Mouse (Mus musculus) gastrocnemius, postnatal 4 days (tissue): ENCODE measurements around the gene Cldn10. TPM values are rescaled to one million over a fixed set of nuclear protein-coding genes. Genes with fewer than 3 reads are reported as not detected.
"Not testable (repeated sequence)": the region's sequence is repeated elsewhere in the genome, so short reads cannot be mapped to it uniquely, and the experiment has no call there.

Experiments
- DNase-seq, 2 experiments: peaks; one replicate each; pipeline ENCODE4 v3.0.0; 2021 to 2022; ENCODE audit warnings: low spot score in 2 of 2, mixed read lengths in 2 of 2
- total RNA-seq, 2 experiments: library from RNA; stranded (reverse); gene quantifications; 2 replicates each; pipeline ENCODE4 v1.2.3; 2021

Cldn10 gene
- total RNA-seq, 2 experiments from 2014 or later = 0.25 TPM; not detected in 1

DNA sequence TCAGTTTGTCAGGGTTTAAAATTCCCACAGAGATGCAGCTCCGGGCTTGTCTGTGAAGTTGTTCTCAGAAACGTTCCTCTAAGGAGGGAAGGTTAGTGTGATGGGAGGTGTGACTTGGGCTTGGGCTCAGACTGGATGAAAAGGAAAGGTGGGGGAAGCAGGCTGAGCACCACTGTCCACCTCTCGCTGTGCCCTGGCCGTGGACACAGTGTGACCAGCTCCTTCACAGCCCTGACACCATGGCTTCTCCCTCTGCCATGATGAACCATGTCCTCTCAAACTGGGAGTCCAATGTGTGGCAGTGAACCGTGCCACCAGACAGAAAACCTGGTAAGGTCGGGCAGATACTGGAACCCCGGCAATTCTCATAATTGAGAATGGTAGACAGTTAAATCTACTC is 6.1 kb upstream of the Cldn10 start:
- DNase-seq = no peak

DNA sequence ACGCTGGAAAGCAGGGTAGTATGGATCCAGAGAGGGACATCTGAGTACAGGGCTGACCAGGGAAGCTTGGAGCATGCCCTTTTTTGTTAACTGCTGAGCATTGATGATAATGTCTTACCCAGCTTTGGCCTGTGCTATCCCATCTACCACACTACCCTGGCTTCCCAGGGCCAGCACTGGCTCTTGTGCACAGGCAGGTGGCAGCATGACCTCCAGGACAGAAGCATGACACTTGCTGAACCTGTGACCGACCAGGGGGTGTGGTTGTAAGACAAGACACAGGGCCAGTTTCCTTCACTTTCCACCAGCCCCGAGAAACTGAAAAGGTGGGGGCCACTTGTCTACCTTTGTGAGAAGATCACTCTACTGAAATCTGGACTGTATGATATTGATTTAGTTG is 5.5 kb upstream of the Cldn10 start:
- no peak for DNase-seq

DNA sequence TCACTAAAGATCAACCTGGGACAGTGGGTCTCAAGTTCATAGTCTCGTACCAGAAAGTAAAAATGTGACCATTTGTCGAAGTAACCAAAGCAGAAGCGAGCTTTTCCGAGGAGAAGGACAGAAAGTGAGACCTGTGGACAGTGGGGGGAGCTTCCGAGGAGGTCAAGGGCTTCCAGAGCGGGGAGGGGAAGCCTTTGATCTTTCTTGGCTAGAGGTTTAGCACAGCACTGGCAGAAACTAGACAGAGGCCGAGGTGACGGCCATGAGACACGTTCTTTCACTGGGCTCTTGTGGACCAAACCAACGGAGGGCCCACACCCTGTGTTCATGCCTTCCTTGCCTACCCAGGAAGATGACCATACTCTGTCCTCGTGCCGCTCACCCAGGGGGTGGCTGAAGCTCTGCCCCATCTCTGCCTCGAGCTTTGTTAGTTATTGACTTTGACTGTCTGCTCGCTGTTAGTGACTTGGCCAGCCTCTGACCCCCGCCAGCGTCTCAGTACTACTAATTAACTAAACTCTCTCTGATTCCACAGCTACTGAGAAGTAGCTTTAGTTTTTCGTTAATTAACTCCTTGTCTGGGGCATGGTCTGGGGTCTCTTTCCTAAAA is 4.3 kb upstream of the Cldn10 start:
- no peak for DNase-seq

DNA sequence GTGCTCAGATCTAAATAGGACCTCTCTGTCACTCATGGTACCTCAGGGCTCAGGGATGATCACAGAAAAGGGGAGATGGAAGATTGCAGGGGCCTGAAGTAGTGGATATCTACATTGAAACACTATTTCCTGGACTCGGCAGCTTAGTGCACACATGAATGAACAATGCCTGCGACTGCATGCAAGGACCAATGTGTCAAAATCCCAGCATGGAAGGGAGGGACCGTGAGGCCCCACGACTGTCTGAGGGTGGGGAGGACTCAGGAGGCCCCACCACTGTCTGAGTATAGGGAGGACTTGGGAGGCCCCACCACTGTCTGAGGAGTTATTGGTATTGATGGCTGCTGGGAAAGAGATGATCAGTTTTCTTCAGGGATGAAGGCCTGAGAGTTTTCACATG is 2.5 kb downstream of the Cldn10 start:
- no peak for DNase-seq

DNA sequence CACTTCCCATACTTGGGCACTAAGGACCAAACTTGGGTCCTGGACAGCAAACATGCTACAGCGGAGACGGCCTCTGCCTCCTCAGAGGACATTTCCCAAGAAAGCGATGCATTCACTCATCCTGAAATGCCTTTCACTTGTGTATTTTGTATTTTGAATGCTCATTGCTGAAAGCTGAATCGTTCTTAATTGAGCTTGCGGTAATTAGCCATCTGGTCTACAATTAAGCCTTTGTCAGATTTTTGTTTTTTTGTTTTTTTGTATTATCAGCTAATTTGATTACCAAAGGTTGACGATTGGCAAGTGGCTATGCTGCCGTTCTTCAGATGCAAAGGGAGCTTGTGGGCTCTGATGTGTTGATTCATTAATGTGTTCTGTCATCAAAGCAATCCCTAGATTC is 5.2 kb downstream of the Cldn10 start:
- DNase-seq = no peak

DNA sequence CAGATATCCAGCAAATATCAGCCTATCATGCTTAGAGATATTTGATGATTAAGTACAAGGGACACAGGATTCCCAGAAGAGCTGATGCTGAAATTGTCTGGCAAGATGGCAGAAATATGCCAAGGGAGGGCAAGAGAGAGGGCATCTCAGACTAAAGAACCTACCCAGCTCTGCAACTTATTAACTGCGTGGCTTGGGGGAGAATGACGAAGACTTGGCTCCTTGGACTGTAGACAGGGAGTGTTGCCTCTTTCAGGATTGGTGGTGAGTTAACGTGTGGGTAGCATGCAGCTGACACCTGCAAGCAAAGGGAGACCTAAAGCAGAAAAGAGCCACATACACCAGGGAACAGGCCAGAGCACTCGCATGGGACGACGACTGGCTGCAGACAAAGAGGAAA is 5.7 kb downstream of the Cldn10 start:
- no peak for DNase-seq

DNA sequence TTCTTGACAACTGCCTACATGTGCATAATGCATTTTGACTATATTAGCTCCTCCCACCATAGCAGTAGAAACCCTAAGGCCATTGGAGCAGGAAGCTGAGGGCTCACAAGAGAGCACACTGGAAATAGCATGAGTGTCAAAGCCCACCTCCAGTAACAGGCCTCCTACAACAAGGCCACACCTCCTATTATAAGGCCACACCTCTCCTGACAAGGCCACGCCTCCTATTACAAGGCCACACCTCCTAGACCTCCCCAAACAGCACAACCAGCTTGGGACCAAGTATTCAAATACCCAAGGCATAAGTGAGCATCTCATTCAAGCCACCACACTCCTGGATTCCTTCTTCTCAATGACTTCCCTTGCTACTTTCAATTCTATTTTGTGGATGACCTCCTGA is 6.5 kb downstream of the Cldn10 start:
- DNase-seq = no peak

DNA sequence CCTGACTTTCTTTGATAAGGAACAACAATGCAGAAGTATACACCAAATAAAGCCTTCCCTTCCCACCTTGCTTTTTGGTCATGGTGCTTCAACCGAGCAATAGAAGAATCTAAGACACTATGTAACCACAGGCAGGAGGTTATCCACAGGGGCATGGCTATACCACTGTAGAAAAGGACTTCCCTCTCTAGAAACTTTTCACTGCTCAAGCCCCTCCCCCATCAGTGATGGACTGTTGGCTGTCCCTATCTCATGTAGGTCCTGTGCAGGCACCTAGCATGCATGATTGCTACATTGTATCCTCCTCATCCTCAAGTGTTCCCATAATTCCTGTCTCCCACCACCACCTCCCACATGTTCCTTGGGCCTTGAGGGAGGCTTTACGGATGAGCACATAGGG is 7.2 kb downstream of the Cldn10 start:
- no peak for DNase-seq

DNA sequence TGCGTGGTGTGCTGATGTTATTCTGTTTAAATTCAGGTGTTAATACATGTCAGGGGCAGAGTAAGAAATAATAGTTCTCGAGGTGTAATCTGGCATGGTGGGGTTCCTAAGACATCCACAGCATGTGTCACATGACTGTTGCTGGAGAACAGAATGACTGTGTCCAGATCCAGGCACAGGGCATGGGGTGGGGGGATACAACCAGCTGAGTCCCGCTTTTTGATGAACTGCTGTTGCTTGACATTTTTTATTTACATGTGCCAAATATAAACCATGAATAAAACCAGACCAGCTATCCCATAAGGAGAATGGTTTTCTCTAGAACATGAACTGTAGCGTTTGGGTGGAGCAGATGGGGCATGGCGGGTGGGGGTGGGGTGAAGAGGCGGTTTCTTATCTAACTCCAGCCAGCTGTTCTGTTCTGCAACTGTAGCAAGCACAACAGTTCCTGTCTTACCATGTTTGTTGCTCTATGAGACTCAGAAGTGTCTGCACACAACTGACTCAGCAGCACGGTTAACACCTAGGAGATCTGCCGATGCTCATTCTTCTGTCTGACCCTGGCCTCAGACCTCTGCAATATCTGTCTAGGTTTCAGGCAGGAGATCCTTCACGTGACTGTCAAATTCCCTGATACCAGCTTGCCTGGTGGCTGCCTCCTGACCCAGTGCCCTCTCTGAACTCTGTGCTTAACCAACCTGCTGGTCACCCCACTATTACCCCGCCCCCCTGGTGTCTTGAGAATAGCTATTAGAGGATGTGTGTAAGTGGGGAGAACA is 8.4 kb downstream of the Cldn10 start:
- no peak for DNase-seq

DNA sequence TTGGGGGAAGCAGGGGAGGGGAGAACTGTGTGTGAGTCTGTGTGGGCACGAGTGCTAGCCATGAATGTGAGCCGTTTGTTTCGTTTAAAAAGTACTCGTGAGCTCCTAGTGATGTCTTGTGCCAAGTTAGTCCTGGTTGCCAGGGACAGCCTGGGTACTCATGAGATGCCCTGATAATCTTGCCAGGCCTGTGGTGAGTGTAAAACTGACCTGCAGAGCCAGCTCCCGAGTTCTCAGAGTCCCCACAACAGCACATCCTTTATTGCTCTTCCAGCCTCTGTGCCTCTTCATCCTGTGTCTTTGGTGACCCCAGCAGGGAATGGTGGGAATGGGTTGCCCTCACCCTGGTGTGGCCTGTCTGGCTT is 9.0 kb downstream of the Cldn10 start:
- no peak for DNase-seq

DNA sequence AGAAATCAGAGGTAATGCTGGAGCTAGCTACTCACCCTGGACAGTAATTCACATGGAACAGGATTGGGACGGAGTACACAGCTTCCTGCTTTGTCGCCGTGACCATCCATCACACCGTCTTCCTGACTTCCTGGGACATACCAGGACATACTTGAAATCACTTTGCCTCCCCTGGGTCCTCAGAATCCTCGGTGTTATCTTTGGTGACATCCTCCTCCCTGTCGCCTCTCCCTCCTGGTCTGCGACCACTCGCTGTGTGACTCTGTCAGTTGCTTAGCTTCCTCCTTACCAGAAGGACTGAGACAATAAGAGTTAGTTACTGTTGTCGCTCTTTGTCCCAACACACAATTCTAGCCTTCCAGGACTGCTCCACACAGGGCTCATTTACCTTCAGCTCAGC is 9.6 kb downstream of the Cldn10 start:
- no peak for DNase-seq

DNA sequence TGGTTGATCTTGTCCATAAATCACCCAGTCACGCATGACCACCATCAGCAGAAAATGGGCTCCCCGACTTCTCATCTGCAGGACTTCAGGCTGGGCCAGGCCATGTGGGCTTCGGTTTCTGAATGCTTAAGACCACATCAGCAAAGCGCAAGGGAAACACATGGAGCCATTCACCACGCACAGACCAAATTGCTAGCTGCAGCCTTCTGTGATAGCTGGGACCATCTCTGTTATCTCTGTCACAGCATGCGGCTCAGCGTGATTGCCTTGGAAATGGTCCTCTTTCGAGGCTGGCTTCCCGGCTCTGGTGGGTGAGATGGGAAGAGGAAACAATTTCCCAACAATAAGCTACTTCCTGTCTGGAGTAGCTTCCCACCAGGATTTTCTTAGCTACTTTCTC is 12.2 kb downstream of the Cldn10 start:
- DNase-seq = no peak

DNA sequence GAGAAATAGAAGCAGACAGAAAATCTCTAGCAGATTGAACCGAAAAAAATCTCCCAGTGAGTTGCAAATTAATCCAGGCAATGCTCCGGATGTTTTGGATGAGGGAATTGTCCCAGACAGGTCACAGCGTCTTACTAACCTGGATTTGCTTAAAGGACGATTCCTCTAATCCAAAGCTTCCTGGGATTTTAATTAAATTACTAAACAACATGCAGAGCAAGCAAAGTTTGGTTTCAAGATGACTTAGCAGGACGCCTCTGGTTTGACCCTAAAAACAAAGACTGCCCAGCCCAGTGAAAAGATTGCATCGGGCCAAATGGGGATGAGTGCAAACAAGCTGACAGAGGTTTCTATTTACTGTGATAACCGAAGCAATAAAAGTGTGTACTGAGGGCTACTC is 16.2 kb downstream of the Cldn10 start:
- no peak for DNase-seq

DNA sequence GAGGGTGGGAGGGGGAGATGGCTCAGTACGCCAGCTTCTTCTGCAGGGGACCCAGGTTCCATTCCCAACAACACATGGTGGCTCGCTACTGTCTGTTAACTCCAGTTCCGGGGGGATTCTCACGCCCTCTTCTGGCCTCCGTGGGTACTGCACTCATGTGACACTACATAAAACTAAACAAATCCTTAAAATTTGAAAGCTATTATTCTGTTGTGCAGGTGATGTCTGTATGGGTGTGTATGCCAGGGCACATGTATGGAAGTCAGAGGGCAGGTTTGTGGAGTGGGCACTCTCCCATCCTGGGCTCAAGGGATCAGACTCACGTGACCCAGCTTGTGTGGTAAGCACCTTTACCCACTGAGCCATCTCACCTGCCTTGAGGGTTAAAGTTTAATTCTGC is 16.6 kb downstream of the Cldn10 start:
- DNase-seq = no peak

DNA sequence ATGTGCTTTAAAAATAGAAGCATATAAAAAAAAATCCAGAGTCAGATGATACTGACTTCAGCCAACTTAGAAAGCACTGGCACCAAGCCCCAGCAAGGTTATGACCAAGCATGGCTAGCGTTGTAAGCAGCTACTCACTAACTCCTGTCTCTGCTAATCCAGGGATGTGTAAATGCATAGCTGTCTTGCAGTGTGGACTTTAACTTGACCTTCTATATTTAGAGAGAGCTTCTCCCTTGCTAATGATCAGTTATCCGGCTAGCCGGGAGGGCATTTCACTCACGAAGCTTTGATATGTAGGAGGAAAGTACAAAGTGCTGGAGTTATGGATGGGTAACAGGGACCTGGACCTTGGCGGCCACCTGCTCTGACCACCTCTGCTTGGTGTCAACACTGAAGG is 19.9 kb downstream of the Cldn10 start:
- DNase-seq = no peak

DNA sequence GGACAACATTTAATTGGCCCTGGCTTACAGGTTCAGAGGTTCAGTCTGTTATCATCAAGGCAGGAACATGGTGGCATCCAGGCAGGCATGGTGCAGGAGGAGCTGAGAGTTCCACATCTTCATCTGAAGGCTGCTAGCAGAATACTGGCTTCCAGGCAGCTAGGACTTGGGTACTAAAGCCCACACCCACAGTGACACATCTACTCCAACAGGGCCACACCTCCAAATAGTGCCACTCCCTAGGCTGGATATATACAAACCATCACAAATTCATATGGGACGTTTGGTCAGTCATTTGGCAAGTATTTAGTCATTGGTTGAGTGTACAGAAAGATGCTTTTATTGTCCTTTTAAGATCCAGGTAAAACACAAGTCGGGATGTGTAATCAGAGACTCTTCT is 20.5 kb downstream of the Cldn10 start:
- DNase-seq = not testable (repeated sequence)

DNA sequence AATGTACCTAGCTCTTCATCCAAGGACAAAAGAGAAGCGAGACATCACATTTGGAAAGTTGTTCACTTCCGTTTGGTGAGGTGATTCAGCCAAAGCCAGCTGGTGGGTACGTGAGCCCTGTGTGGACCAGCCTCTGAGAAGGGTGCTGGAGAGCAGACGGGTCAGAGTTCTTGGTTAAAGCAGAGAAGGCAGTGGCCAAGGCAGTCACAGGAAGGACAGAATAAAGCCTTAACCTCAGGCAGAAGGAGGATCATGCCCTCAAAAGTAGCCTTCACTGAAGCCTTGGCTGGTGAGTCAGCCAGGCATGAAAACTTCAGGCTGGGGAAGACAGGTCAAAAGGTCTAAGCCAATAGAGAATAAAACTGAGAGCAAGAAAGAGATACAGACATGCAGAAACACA is 22.0 kb downstream of the Cldn10 start:
- no peak for DNase-seq

DNA sequence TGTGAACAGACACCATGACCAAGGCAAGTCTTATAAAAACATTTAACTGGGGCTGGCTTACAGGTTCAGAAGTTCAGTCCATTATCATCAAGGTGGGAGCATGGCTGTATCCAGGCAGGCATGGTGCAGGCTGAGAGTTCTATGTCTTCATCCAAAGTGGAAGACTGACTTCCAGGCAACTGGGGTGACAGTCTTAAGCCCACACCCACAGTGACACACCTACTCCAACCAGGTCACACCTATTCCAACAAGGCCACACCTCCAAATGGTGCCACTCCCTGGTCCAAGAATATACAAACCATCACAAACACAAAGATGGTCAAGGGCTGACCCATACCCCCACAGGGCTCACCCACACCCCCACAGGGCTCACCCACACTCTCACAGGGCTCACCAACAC is 23.5 kb downstream of the Cldn10 start:
- DNase-seq = not testable (repeated sequence)

DNA sequence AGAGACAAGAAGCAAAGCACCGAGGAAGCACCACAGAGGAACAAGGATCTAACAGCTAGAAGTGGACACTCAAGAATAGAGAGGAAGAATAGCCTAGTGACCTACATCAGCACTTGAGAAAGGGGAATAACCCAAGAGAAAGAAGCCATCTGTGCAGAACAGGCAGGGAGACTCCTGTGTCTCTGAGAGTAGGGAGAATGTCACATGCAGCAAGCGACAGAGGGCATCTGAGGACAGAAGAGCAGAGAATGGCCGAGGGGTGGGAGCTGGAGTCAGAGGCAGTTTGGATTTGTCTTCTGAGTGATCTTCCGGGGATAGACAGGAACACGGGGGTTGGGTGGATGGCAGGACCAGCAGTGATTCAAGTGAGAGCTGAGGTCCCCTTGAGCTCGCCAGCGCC is 25.4 kb downstream of the Cldn10 start:
- no peak for DNase-seq

DNA sequence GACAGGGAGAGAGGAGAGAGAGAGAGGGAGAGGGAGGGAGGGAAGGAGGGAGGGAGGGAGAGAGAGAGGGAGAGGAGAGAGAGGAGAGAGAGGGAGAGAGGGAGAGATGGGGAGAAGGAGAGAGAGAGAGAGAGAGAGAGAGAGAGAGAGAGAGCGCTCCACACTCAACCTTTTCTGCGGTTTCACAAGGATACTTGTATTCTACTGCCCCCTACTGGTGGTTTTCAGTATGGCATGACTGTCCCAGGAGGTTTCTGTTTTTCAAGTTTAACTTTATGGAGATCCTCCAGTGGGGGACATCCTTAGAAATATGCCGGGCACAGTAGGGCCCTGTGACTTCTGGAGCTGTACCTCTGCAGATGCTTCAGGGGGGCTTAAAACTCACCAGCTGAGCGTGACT is 28.8 kb downstream of the Cldn10 start:
- DNase-seq = no peak

DNA sequence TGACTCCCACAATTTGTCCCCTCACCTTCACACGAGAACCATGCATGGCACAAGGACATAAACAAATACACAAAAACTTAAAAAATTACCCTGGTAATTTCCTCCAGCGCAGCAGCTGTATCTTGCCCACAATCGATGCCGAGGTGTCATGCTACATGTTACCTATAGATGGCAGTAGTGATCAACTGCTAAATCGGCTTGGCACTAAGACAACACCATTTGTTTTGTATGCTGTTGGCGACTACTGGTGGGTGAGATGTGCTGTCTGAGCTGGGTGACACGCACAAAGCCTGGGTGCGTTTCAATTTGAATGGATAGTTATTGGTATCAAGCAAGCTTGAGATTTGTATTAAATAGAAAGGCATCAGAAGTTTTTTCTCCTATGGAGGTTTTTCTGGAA is 32.4 kb downstream of the Cldn10 start:
- DNase-seq = peak in 1 of 2 experiments; percentile 34

DNA sequence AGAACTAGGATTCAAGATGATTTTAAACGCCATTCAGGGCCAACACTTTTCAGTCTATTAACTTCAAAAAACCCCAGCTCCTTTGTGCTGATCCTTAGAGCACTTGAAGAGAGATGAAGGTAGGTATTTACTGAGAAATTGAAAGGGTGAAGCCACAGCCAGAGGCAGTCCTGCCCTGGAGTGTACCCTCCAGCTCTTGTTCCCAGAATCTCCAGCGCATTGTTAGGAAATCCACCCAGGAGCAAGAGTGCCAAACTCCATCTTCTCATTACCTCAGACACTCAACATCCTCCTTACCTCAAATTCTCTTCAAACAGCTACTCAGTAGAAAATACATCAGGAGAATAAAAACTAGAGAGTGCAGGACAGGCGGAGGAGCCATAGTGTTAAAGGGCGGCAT is 35.1 kb downstream of the Cldn10 start:
- no peak for DNase-seq

DNA sequence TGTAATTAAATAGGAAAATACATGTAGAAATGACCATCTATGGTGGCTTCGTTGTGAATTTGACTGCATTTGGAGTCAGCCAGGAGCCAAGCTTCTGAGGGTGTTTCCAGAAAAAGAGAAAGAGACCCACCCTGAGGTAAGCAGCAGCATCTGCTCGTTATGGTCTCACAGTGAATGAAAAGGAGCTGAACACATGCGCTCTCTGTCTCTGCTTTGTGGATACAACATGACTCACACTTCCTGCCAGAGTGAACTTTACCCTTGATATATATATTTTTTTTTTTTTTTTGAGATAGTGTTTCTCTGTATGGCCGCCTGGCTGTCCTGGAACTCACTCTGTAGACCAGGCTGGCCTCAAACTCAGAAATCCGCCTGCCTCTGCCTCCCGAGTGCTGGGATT is 35.6 kb downstream of the Cldn10 start:
- no peak for DNase-seq
